Mouse (Mus musculus): ENCODE data around the gene Mul1. TPM values are rescaled to one million over a fixed set of nuclear protein-coding genes. Genes with fewer than 3 reads are reported as not detected.

Gene Mul1
- 16.6 and 16.9 TPM in 2 replicates for polyA plus RNA-seq (2015; fragmentation: Nextera tagmentation; extraction: Ambion mirVana)

DNA sequence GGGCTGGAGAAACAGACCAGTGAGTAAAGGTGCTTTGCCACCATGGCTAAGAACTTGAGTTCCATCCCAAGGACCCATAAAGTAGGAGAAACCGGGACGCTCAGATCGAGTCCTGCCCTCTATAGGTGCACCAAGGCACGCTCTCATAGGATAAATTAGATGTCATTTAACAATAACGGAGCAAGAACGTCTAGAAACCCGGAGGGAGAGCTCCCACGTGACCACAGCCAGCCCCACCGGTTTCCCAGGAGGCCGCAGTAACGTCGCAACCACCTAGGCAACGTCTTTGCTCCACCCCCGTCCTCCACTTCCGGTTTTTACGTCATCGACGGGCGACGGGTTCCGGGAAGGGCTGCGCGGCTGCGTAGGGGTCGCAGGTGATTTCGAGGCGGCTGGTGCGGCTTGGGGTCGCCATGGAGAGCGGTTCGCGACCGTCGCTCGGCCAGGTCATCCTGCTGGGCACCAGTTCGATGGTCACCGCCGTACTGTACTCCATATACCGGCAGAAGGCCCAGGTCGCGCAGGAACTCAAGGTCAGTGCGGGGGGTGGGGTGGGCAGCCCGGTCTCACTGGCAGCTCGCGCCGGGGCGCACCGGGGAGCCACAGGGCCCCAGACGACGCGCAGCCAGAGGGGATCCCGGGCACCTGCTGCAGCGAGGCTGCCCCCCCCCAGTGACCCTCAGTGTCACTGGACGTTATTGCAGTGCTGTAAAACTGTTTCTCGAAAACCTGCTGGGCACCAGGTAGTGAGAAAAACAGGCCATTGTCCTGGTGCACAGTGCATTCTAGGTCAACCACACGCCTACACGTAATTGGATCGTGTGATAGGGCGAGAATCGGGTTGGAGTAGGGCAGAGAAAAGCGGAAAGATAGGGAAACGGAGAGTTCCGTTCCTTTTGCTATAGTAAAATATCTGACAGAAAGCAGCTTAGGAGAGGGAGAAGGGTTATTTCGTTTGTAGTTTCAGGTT is at the start of gene Mul1:
Gene Mul1 (plus strand): TSS at position 325 of the 970 bp plus-strand sequence.

GRCm38 (mm10) chr4:138395971-138396645 is 38.4 kb upstream of the Mul1 start, which contains the start of gene Fam43b:
Gene Fam43b (minus strand): TSS chr4:138396528.

GRCm38 (mm10) chr4:138453753-138454570 is 19.5 kb downstream of the Mul1 start, which contains the start of gene Camk2n1:
Gene Camk2n1 (plus strand): TSS chr4:138454314.

Other genes starting within 250 kb of the Mul1 start
- 72.3 and 73.4 TPM in 2 replicates for gene Hp1bp3, start 218.4 kb upstream of the Mul1 start, polyA plus RNA-seq (2015; fragmentation: Nextera tagmentation; extraction: Ambion mirVana)
- gene Sh2d5, start 184.3 kb upstream of the Mul1 start, polyA plus RNA-seq (2015; fragmentation: Nextera tagmentation; extraction: Ambion mirVana), result not detected in 2 replicates
- gene Kif17, start 184.2 kb upstream of the Mul1 start, polyA plus RNA-seq (2015; fragmentation: Nextera tagmentation; extraction: Ambion mirVana), result 0.27 and 0.32 TPM in 2 replicates
- gene Ddost, start 129.9 kb upstream of the Mul1 start, polyA plus RNA-seq (2015; fragmentation: Nextera tagmentation; extraction: Ambion mirVana), result 136 and 166 TPM in 2 replicates
- 111 and 152 TPM in 2 replicates for gene Pink1, start 108.4 kb upstream of the Mul1 start, polyA plus RNA-seq (2015; fragmentation: Nextera tagmentation; extraction: Ambion mirVana)
- gene Cda, start 66.7 kb upstream of the Mul1 start, polyA plus RNA-seq (2015; fragmentation: Nextera tagmentation; extraction: Ambion mirVana), result 3.4 and 3.7 TPM in 2 replicates
- 0.05 TPM in 1 of 2 replicates, not detected in the other for gene Fam43b, start 38.1 kb upstream of the Mul1 start, polyA plus RNA-seq (2015; fragmentation: Nextera tagmentation; extraction: Ambion mirVana)
- gene Camk2n1, start 19.6 kb downstream of the Mul1 start, polyA plus RNA-seq (2015; fragmentation: Nextera tagmentation; extraction: Ambion mirVana), result 1.9 and 2.4 TPM in 2 replicates
- gene Vwa5b1, start 201.2 kb downstream of the Mul1 start, polyA plus RNA-seq (2015; fragmentation: Nextera tagmentation; extraction: Ambion mirVana), result not detected in 2 replicates

Data from skeletal muscle tissue, postnatal 0 days (tissue).